Mouse (Mus musculus): Measurements from ENCODE around the gene Gpa33. TPM values are rescaled to one million over a fixed set of nuclear protein-coding genes. Genes with fewer than 3 reads are reported as not detected.

The Gpa33 gene
- polyA plus RNA-seq, 1 experiment from 2014 or later = 0.70 TPM

GRCm38 (mm10) chr1:166153351-166154120 is 23.5 kb downstream of the Gpa33 start:
- 12% methylated on average over 18 of the region's 18 CpGs for WGBS
- H3K4me2 ChIP-seq = peak overlapping the region; percentile 55; the same call in 1 of the 2 replicates
- ATAC-seq (replicated peaks; ENCODE audit: low FRiP score) = peak; percentile 19; the same call in 1 of the 2 replicates
- peaks cover 32% of the 10 kb centered on the region for H3K27me3 ChIP-seq
- peaks cover 8% of the 10 kb centered on the region for H3K4me1 ChIP-seq
- H3K9ac ChIP-seq = no peak overlapping the region
- no peak overlapping the region for H3K4me3 ChIP-seq (replicated peaks)
- no peaks in the 10 kb centered on the region for H3K36me3 ChIP-seq
- H3K9me3 ChIP-seq (replicated peaks) = no peaks in the 10 kb centered on the region
- no peak overlapping the region for H3K27ac ChIP-seq

- ATAC-seq (replicated peaks; ENCODE audit: low FRiP score) = peak; percentile 63
- Histone ChIP-seq H3K27me3 (peaks cover 40% of the 10 kb centered on the region), H3K9me3 (replicated peaks) (no peaks in the 10 kb centered on the region), H3K4me1 (peaks cover 8% of the 10 kb centered on the region), H3K9ac (no peak overlapping the region), H3K4me3 (replicated peaks) (peak overlapping the region; percentile 26), H3K36me3 (no peaks in the 10 kb centered on the region), H3K4me2 (peak overlapping the region; percentile 55), H3K27ac (no peak overlapping the region)
- WGBS = 13% methylated on average over 29 of the region's 29 CpGs
These were observed 24.4 kb downstream of the Gpa33 start for GRCm38 (mm10) chr1:166154162-166155112.

- WGBS = 43% methylated on average over 10 of the region's 10 CpGs
- Histone ChIP-seq H3K4me3 (replicated peaks) (no peak overlapping the region), H3K27ac (no peak overlapping the region), H3K9ac (no peak overlapping the region), H3K4me2 (no peak overlapping the region), H3K4me1 (peaks cover 8% of the 10 kb centered on the region), H3K36me3 (no peaks in the 10 kb centered on the region), H3K27me3 (peaks cover 47% of the 10 kb centered on the region), H3K9me3 (replicated peaks) (no peaks in the 10 kb centered on the region)
- no peak for ATAC-seq (replicated peaks; ENCODE audit: low FRiP score)
These were observed 25.1 kb downstream of the Gpa33 start for GRCm38 (mm10) chr1:166155113-166155494.

- peaks cover 56% of the 10 kb centered on the region for H3K27me3 ChIP-seq
- H3K9me3 ChIP-seq (replicated peaks) = no peaks in the 10 kb centered on the region
- 82% methylated on average over 12 of the region's 12 CpGs for WGBS
- H3K9ac ChIP-seq = no peak overlapping the region
- no peak overlapping the region for H3K27ac ChIP-seq
- H3K4me1 ChIP-seq = peaks cover 12% of the 10 kb centered on the region
- no peak overlapping the region for H3K4me2 ChIP-seq
- ATAC-seq (replicated peaks; ENCODE audit: low FRiP score) = no peak
- no peak overlapping the region for H3K4me3 ChIP-seq (replicated peaks)
- H3K36me3 ChIP-seq = no peaks in the 10 kb centered on the region
These were observed 27.7 kb downstream of the Gpa33 start for GRCm38 (mm10) chr1:166157712-166158111.

- no peaks in the 10 kb centered on the region for H3K36me3 ChIP-seq
- H3K9ac ChIP-seq = no peak overlapping the region
- H3K4me1 ChIP-seq = peaks cover 12% of the 10 kb centered on the region
- H3K27ac ChIP-seq = no peak overlapping the region
- ATAC-seq (replicated peaks; ENCODE audit: low FRiP score) = no peak
- no peaks in the 10 kb centered on the region for H3K9me3 ChIP-seq (replicated peaks)
- peaks cover 56% of the 10 kb centered on the region for H3K27me3 ChIP-seq
- 66% methylated on average over 9 of the region's 9 CpGs for WGBS
- no peak overlapping the region for H3K4me2 ChIP-seq
- H3K4me3 ChIP-seq (replicated peaks) = no peak overlapping the region
These were observed 28.6 kb downstream of the Gpa33 start for GRCm38 (mm10) chr1:166158664-166159063.

- no peaks in the 10 kb centered on the region for H3K9me3 ChIP-seq (replicated peaks)
- no peaks in the 10 kb centered on the region for H3K36me3 ChIP-seq
- no peak for ATAC-seq (replicated peaks; ENCODE audit: low FRiP score)
- no peak overlapping the region for H3K9ac ChIP-seq
- no peak overlapping the region for H3K27ac ChIP-seq
- H3K4me1 ChIP-seq = peaks cover 5% of the 10 kb centered on the region
- H3K4me3 ChIP-seq (replicated peaks) = no peak overlapping the region
- H3K27me3 ChIP-seq = peaks cover 51% of the 10 kb centered on the region
- H3K4me2 ChIP-seq = peak overlapping the region; percentile 47; the same call in 1 of the 2 replicates
- WGBS = 58% methylated on average over 5 of the region's 5 CpGs
These were observed 30.1 kb downstream of the Gpa33 start for GRCm38 (mm10) chr1:166160111-166160510.

- 17% methylated on average over 24 of the region's 24 CpGs for WGBS
- ATAC-seq (replicated peaks; ENCODE audit: low FRiP score) = peak; percentile 27; the same call in 1 of the 2 replicates
These were observed 30.8 kb downstream of the Gpa33 start for GRCm38 (mm10) chr1:166160569-166161445.

GRCm38 (mm10) chr1:166164580-166164979 is 34.5 kb downstream of the Gpa33 start:
- 90% methylated on average over 14 of the region's 14 CpGs for WGBS
- Histone ChIP-seq H3K4me2 (no peak overlapping the region), H3K27me3 (peaks cover 19% of the 10 kb centered on the region), H3K36me3 (no peaks in the 10 kb centered on the region), H3K4me1 (peaks cover 5% of the 10 kb centered on the region), H3K9ac (no peak overlapping the region), H3K27ac (no peak overlapping the region), H3K4me3 (replicated peaks) (no peak overlapping the region), H3K9me3 (replicated peaks) (no peaks in the 10 kb centered on the region)
- no peak for ATAC-seq (replicated peaks; ENCODE audit: low FRiP score)

More at GRCm38 (mm10) chr1:166160569-166161445, 30.8 kb downstream of the Gpa33 start:
- no peaks in the 10 kb centered on the region for H3K9me3 ChIP-seq (replicated peaks)
- H3K4me1 ChIP-seq = peaks cover 5% of the 10 kb centered on the region
- no peak overlapping the region for H3K27ac ChIP-seq
- H3K36me3 ChIP-seq = no peaks in the 10 kb centered on the region
- H3K4me3 ChIP-seq (replicated peaks) = no peak overlapping the region
- peak overlapping the region; percentile 47 for H3K4me2 ChIP-seq
- H3K9ac ChIP-seq = no peak overlapping the region
- H3K27me3 ChIP-seq = peaks cover 44% of the 10 kb centered on the region

- Histone ChIP-seq H3K27ac (no peak overlapping the region), H3K9me3 (replicated peaks) (no peaks in the 10 kb centered on the region), H3K27me3 (peaks cover 13% of the 10 kb centered on the region), H3K9ac (no peak overlapping the region), H3K4me1 (peaks cover 5% of the 10 kb centered on the region), H3K4me3 (replicated peaks) (no peak overlapping the region), H3K36me3 (no peaks in the 10 kb centered on the region), H3K4me2 (no peak overlapping the region)
- ATAC-seq (replicated peaks; ENCODE audit: low FRiP score) = no peak
- 85% methylated on average over 9 of the region's 9 CpGs for WGBS
These were observed 35.1 kb downstream of the Gpa33 start for GRCm38 (mm10) chr1:166165159-166165558.

- WGBS = 76% methylated on average over 4 of the region's 4 CpGs
- Histone ChIP-seq H3K36me3 (no peaks in the 10 kb centered on the region), H3K9me3 (replicated peaks) (no peaks in the 10 kb centered on the region), H3K27me3 (0 out of 2 replicates have a peak, but pooled peaks cover 5% of the 10 kb centered on the region), H3K4me2 (no peak overlapping the region), H3K4me1 (no peaks in the 10 kb centered on the region), H3K9ac (no peak overlapping the region), H3K4me3 (replicated peaks) (no peak overlapping the region), H3K27ac (no peak overlapping the region)
- ATAC-seq (replicated peaks; ENCODE audit: low FRiP score) = no peak
These were observed 37.4 kb downstream of the Gpa33 start for GRCm38 (mm10) chr1:166167405-166167804.

- H3K27ac ChIP-seq = no peak overlapping the region
- H3K9me3 ChIP-seq (replicated peaks) = no peaks in the 10 kb centered on the region
- 0 out of 2 replicates have a peak, but pooled peaks cover 5% of the 10 kb centered on the region for H3K27me3 ChIP-seq
- ATAC-seq (replicated peaks; ENCODE audit: low FRiP score) = no peak
- WGBS = 93% methylated on average over 7 of the region's 7 CpGs
- no peaks in the 10 kb centered on the region for H3K36me3 ChIP-seq
- no peaks in the 10 kb centered on the region for H3K4me1 ChIP-seq
- no peak overlapping the region for H3K4me2 ChIP-seq
- no peak overlapping the region for H3K9ac ChIP-seq
- H3K4me3 ChIP-seq (replicated peaks) = no peak overlapping the region
These were observed 38.0 kb downstream of the Gpa33 start for GRCm38 (mm10) chr1:166168017-166168416.

All from kidney, embryonic 15.5 days (tissue).